Mouse (Mus musculus): ENCODE measurements around the gene Cybrd1. TPM values are rescaled to one million over a fixed set of nuclear protein-coding genes. Genes with fewer than 3 reads are reported as not detected.

The Cybrd1 gene
- polyA plus RNA-seq, 1 experiment: 8.3 TPM

DNA sequence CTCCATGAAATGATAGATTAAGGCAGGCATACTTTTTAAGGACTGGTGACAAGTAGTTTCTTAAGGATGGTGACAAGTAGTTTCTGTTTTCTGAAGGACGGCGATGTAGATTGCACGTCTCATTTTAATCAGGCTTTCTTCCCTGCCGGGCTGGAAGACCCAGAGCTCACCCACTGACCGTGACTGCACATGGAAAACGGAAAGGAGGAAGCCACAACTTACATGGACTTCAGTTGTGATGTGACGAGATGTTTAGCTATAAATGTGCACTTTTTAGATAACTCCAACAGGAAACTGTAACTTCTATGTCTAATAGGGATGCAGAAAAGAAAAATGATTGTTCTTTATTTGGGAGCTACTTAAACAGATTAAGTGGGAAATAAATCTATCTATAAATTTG, 24.7 kb downstream of the Cybrd1 start:
- no peak for DNase-seq
- H3K4me3 ChIP-seq (replicated peaks; ENCODE audit: extremely low read depth, low read depth, low read length): no peak overlapping the region
- TF ChIP-seq CTCF (IDR thresholded peaks at IDR 0.05; ENCODE audit: insufficient read depth, low read length): no peak
- no peak for TF ChIP-seq POLR2A (IDR thresholded peaks at IDR 0.05; ENCODE audit: borderline replicate concordance, extremely low read depth, low read depth, low read length)
- no peaks in the 10 kb centered on the region; the same call in 1 of the 2 replicates for H3K4me1 ChIP-seq (ENCODE audit: control insufficient read depth, insufficient read depth, low read length)
- 25% methylated on average over 7 of the region's 7 CpGs for WGBS

GRCm38 (mm10) chr2:71145853-71146252, 28.1 kb downstream of the Cybrd1 start:
- 78% methylated on average over 4 of the region's 4 CpGs for WGBS
- H3K4me1 ChIP-seq (ENCODE audit: control insufficient read depth, insufficient read depth, low read length): no peaks in the 10 kb centered on the region
- TF ChIP-seq CTCF (IDR thresholded peaks at IDR 0.05; ENCODE audit: insufficient read depth, low read length): no peak
- no peak for TF ChIP-seq POLR2A (IDR thresholded peaks at IDR 0.05; ENCODE audit: borderline replicate concordance, extremely low read depth, low read depth, low read length)
- DNase-seq: no peak
- H3K4me3 ChIP-seq (replicated peaks; ENCODE audit: extremely low read depth, low read depth, low read length): no peak overlapping the region

- Histone ChIP-seq H3K4me1 (ENCODE audit: control insufficient read depth, insufficient read depth, low read length) (no peaks in the 10 kb centered on the region), H3K4me3 (replicated peaks; ENCODE audit: extremely low read depth, low read depth, low read length) (no peak overlapping the region)
- no peak for TF ChIP-seq POLR2A (IDR thresholded peaks at IDR 0.05; ENCODE audit: borderline replicate concordance, extremely low read depth, low read depth, low read length)
- no peak for TF ChIP-seq CTCF (IDR thresholded peaks at IDR 0.05; ENCODE audit: insufficient read depth, low read length)
- 34% methylated on average over 3 of the region's 3 CpGs for WGBS
- DNase-seq: no peak
Observed at GRCm38 (mm10) chr2:71146266-71146665, 28.5 kb downstream of the Cybrd1 start.

DNA sequence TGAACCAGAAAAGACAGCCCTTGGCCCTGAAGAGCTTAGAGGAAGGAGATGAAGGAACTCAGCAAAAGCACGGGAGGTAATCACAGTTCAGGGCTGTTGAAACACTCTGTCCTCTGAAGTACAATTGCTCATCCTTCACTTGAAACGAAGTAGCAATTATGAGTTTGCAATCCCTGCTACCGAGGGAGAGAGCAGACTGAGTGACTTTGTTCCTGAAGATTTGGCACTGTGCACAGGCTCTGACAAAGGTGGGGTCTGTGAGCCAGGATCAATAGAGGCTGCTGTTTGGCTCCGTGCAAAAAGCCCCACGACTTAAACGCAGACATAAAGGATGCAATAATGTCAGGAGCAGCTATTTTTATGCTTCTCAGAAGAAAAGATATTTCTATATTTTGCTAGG, 30.1 kb downstream of the Cybrd1 start:
- no peak for DNase-seq
- Histone ChIP-seq H3K4me3 (replicated peaks; ENCODE audit: extremely low read depth, low read depth, low read length) (no peak overlapping the region), H3K4me1 (ENCODE audit: control insufficient read depth, insufficient read depth, low read length) (no peaks in the 10 kb centered on the region)
- TF ChIP-seq POLR2A (IDR thresholded peaks at IDR 0.05; ENCODE audit: borderline replicate concordance, extremely low read depth, low read depth, low read length): no peak
- TF ChIP-seq CTCF (IDR thresholded peaks at IDR 0.05; ENCODE audit: insufficient read depth, low read length): no peak
- WGBS: 49% methylated on average over 6 of the region's 6 CpGs

DNA sequence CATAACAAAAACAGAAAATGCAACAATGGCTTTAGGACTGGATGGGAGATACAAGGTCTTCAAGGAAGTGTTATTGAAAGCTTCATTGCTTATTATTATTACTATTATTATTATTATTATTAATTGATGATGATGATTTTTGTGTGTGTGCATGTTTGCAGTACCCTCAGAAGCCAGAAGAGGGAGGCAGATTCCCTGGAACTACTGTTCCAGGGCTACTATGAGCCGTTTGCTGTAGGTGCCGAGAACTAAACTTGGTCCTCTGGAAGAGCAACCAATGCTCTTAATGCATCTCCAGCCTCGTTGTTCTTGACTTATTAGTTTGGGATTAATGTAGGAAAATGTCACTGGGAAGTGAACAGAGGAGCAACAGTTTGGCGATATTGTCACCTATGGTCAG, 34.4 kb downstream of the Cybrd1 start:
- TF ChIP-seq CTCF (IDR thresholded peaks at IDR 0.05; ENCODE audit: insufficient read depth, low read length): no peak
- no peak for TF ChIP-seq POLR2A (IDR thresholded peaks at IDR 0.05; ENCODE audit: borderline replicate concordance, extremely low read depth, low read depth, low read length)
- 88% methylated on average over 4 of the region's 4 CpGs for WGBS

DNA sequence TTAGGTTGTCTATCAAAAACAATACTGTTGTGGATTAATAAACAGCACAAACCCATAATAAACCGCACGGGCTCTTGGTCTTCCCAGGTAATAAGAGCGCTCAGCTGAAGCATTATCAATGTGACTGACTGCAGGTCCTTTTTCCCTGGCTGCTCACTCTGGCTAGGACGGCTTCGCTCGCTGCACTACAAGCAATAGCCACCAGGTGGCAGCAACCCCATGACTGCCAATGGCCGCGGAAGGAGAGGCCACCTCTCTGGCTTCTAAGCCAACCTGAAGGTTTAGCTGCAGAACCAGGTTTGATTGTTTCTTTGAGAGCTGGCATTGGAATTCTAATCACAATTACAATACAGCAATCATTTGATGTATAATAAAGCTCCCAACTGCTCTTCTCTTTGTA, 37.8 kb downstream of the Cybrd1 start:
- 6% methylated on average over 8 of the region's 8 CpGs for WGBS
- no peak overlapping the region for H3K4me3 ChIP-seq (replicated peaks; ENCODE audit: extremely low read depth, low read depth, low read length)
- TF ChIP-seq CTCF (IDR thresholded peaks at IDR 0.05; ENCODE audit: insufficient read depth, low read length) (peak; percentile 91), POLR2A (IDR thresholded peaks at IDR 0.05; ENCODE audit: borderline replicate concordance, extremely low read depth, low read depth, low read length) (no peak)
- peak; percentile 77 for DNase-seq
- no peaks in the 10 kb centered on the region for H3K4me1 ChIP-seq (ENCODE audit: control insufficient read depth, insufficient read depth, low read length)

More for the DNA sequence above, 34.4 kb downstream of the Cybrd1 start:
- Histone ChIP-seq H3K4me3 (replicated peaks; ENCODE audit: extremely low read depth, low read depth, low read length) (no peak overlapping the region), H3K4me1 (ENCODE audit: control insufficient read depth, insufficient read depth, low read length) (no peaks in the 10 kb centered on the region)
- no peak for DNase-seq

- WGBS: 76% methylated on average over 8 of the region's 8 CpGs
- H3K4me1 ChIP-seq (ENCODE audit: control insufficient read depth, insufficient read depth, low read length): no peaks in the 10 kb centered on the region
- DNase-seq: no peak
- H3K4me3 ChIP-seq (replicated peaks; ENCODE audit: extremely low read depth, low read depth, low read length): no peak overlapping the region
- TF ChIP-seq CTCF (IDR thresholded peaks at IDR 0.05; ENCODE audit: insufficient read depth, low read length) (no peak), POLR2A (IDR thresholded peaks at IDR 0.05; ENCODE audit: borderline replicate concordance, extremely low read depth, low read depth, low read length) (no peak)
Observed at GRCm38 (mm10) chr2:71156446-71156845, 38.7 kb downstream of the Cybrd1 start.

DNA sequence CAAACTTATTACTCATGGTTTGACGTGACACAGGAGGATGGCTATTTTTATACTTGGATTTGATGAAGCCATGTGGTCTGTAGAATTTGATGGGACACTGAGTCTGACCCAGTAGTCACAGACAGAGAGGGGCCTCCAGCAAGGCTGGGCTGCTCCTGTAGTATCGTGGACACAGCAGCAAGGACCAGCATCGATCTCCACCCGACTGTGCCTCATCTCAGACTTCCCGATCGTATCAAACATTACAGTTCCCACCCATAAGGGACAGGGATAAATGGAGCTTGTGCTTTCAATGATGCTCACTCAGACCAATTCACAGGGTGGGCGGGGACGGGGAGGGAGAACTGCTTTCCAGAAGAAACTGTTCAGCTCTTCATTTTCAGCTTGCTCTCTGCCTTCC, 40.2 kb downstream of the Cybrd1 start:
- no peaks in the 10 kb centered on the region for H3K4me1 ChIP-seq (ENCODE audit: control insufficient read depth, insufficient read depth, low read length)
- no peak for DNase-seq
- 89% methylated on average over 8 of the region's 8 CpGs for WGBS
- H3K4me3 ChIP-seq (replicated peaks; ENCODE audit: extremely low read depth, low read depth, low read length): no peak overlapping the region
- TF ChIP-seq POLR2A (IDR thresholded peaks at IDR 0.05; ENCODE audit: borderline replicate concordance, extremely low read depth, low read depth, low read length) (no peak), CTCF (IDR thresholded peaks at IDR 0.05; ENCODE audit: insufficient read depth, low read length) (no peak)

GRCm38 (mm10) chr2:71159576-71160306, 42.0 kb downstream of the Cybrd1 start:
- DNase-seq: no peak
- Histone ChIP-seq H3K4me1 (ENCODE audit: control insufficient read depth, insufficient read depth, low read length) (no peaks in the 10 kb centered on the region), H3K4me3 (replicated peaks; ENCODE audit: extremely low read depth, low read depth, low read length) (no peak overlapping the region)
- 75% methylated on average over 16 of the region's 16 CpGs for WGBS
- TF ChIP-seq CTCF (IDR thresholded peaks at IDR 0.05; ENCODE audit: insufficient read depth, low read length) (no peak), POLR2A (IDR thresholded peaks at IDR 0.05; ENCODE audit: borderline replicate concordance, extremely low read depth, low read depth, low read length) (no peak)

DNA sequence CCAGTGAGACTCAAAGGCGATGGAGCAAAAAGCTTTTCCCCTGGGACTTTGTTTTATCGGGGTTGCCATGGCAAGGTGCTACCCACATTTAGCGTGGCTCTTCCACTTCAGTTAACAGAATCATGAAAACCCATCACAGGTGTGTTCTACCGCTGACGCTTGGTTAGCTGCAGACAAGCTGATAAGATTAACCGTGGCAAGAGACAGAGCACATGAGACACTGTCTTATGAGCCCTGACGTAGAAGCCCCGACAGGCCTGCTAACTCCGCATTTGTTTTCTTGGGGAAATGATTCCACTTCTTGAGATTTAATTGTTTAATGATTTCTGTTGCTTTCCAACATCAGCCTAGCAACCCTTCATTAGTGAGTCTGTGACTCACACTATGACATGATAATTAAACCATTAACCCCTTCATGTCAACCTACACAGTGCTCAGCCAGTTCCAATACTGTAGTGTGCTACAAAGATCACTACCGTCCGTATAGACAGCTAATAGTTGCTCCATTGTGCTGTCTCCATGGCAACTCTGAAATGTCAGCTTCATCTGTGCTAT, 42.7 kb downstream of the Cybrd1 start:
- TF ChIP-seq POLR2A (IDR thresholded peaks at IDR 0.05; ENCODE audit: borderline replicate concordance, extremely low read depth, low read depth, low read length) (no peak), CTCF (IDR thresholded peaks at IDR 0.05; ENCODE audit: insufficient read depth, low read length) (no peak)
- Histone ChIP-seq H3K4me1 (ENCODE audit: control insufficient read depth, insufficient read depth, low read length) (no peaks in the 10 kb centered on the region), H3K4me3 (replicated peaks; ENCODE audit: extremely low read depth, low read depth, low read length) (no peak overlapping the region)
- 47% methylated on average over 11 of the region's 11 CpGs for WGBS
- no peak for DNase-seq
